Mouse (Mus musculus) naive thymus-derived CD4-positive, alpha-beta T cell, adult 2 months (primary cell): ENCODE measurements at regions not wholly inside any gene's neighbourhood (a gene's known extent, or its start where the extent isn't known, plus 50 kb on each side); places are given as distances from the start of the nearest gene placed in this dataset.

ENCODE experiments used
- DNase-seq: peaks from one replicate; pipeline ENCODE4 v3.0.0-alpha.2; 2011; ENCODE audit warnings: low read depth

- no peak for DNase-seq
These were observed 168.7 kb upstream of the Pdcd1 start for GRCm38 (mm10) chr1:94221006-94221405.

GRCm38 (mm10) chr1:94217407-94217806, 165.1 kb upstream of the Pdcd1 start:
- DNase-seq = no peak

- DNase-seq = no peak
These were observed 156.6 kb upstream of the Pdcd1 start for GRCm38 (mm10) chr1:94208929-94209328.

GRCm38 (mm10) chr1:94207859-94208258, 155.5 kb upstream of the Pdcd1 start:
- DNase-seq = no peak

GRCm38 (mm10) chr1:94203281-94203680, 150.9 kb upstream of the Pdcd1 start:
- DNase-seq = no peak

- DNase-seq = no peak
These were observed 131.5 kb upstream of the Pdcd1 start for GRCm38 (mm10) chr1:94183876-94184275.

- no peak for DNase-seq
These were observed 97.6 kb upstream of the Pdcd1 start for GRCm38 (mm10) chr1:94149958-94150357.

- DNase-seq = peak; percentile 48
These were observed 94.7 kb upstream of the Pdcd1 start for GRCm38 (mm10) chr1:94147015-94147414.

GRCm38 (mm10) chr1:94140518-94140917, 88.2 kb upstream of the Pdcd1 start:
- no peak for DNase-seq

- DNase-seq = peak; percentile 9
These were observed 87.2 kb upstream of the Pdcd1 start for GRCm38 (mm10) chr1:94139445-94140062.

- no peak for DNase-seq
These were observed 84.4 kb upstream of the Pdcd1 start for GRCm38 (mm10) chr1:94136731-94137130.
